Mouse (Mus musculus) CD4-positive, CD25-positive, alpha-beta regulatory T cell, adult 4 months (primary cell): ENCODE results near the gene 4930451I11Rik. TPM values are rescaled to one million over a fixed set of nuclear protein-coding genes. Genes with fewer than 3 reads are reported as not detected.

Experiments
- ATAC-seq: one replicate; pipeline ENCODE4 v1.8.0; 2017
- polyA plus RNA-seq, 2 experiments: library from polyadenylated mRNA; unstranded; fragments of 100-300 nt; shearing (Covaris generic); gene quantifications; one replicate each; pipeline ENCODE4 v1.2.1; 2017

The 4930451I11Rik gene
- polyA plus RNA-seq, 2 experiments from 2014 or later: not detected

- peak; percentile 74 for ATAC-seq
Observed at GRCm38 (mm10) chr7:126799468-126800268, 31.8 kb downstream of the 4930451I11Rik start.

GRCm38 (mm10) chr7:126799050-126799467 lies 32.4 kb downstream of the 4930451I11Rik start:
- ATAC-seq: peak; percentile 88

DNA sequence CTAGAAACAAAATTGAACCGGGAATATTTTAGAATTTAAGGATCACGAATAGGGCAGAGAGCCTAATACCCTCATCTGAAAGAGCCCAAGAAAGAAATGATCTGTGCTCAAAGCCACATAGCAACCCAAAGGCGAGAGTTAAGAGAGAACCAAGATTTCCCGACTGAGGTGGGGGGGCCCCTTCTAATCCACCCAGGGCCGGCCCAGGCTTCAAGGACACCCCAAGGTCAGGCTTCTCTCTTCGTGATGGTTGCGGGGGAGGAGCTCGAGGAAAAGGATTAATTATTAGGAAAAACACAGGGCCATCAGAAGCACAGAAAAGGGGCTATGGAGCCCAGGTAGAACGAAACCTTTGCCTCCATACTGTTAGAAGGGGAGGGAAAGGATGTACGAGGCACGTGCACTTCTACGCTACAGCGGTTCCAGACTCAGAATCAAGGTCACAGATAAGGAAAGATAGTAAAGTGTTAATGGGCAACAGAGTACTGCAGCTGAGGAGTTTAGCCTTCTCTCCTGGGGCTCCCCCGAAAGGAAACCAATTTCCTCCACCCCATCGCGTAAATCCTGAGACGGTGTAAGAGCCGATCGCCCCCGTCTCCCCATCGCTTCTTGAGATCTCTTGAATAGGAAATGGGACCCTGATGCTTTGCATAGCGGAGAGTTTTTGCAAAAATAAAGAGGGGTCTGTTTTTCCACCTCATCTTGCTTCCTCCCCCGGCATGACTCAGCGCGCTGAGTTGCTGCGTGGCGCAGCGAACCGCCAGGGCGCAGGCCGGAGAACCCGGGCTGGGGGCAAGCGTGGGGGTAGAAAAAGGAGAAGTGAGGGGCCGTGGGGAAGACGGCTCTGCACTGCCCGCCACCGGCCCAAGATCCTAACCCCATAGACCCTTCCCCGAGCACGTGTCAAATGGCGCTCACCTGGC lies 33.1 kb downstream of the 4930451I11Rik start:
- ATAC-seq: peak; percentile 19

GRCm38 (mm10) chr7:126797411-126798126 lies 33.9 kb downstream of the 4930451I11Rik start, which contains the start of gene Fam57b:
Fam57b (plus strand) TSS chr7:126797668.
- ATAC-seq: no peak

DNA sequence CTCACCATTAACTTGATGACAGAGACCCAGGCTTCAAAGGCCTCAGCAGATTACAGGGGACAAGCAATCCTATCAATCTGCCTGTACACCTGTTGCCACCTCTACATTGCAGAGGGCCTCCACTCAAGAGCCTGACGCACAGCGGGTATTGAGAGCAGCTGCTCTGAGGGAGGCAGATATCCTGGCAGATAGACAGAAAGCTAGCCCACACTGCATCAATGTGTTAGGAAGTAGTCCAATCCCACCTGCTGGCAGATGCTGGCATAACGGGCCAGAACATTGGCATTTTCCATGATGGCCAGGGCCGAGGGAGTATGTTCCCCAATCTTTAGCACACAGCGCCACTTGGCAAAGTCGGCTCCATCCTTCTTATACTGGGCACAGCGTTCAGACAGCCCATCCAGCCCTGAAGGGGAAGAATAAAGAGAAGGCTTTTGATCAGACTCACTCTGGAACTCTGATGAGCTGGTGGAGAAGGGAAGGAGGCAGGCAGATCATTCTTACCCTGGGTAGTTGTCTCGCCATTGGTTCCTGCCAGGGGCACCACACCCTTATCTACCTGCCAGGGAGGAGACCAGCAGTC lies 35.0 kb downstream of the 4930451I11Rik start:
- no peak for ATAC-seq

DNA sequence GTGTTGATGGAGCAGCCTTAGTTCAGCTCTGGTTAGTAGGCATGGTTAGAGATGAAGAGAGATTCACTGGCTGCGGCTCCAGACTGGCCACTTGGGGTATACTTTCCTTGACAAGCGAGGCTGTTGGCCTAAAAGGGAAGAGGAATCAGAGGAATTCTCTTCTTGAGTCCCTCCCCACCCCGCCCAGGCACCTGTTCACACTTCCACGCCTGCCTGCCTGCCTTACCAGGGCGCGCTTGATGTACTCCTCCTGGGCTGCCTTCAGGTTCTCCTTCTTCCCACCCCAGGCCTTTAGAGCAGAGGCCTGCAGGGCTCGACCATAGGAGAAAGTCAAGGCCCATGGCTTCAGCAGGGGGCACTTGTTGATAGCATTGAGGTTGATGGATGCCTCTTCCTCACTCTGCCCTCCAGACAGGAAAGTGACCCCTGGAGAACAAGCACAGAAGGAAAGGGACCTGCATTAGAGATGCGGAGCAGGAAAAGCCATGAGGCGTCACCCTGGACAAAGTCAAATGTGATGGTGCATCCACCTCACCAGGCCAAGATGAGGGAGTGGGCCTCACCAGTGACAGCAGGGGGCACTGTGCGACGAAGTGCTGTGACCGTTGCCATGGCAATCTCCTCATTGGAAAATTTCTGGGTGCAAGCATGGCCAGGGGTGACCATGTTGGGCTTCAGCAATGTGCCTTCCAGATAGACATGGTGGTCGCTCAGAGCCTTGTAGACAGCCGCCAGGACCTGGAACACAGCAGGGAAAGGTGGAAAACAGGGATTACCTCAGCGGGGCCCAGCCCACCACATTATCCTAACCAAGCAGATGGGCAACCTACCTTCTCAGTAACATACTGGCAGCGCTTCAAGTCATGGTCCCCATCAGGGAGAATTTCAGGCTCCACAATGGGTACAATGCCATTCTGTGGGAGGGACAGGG lies 35.8 kb downstream of the 4930451I11Rik start:
- ATAC-seq: no peak

- ATAC-seq: peak; percentile 33
Observed at GRCm38 (mm10) chr7:126794271-126794605, 37.2 kb downstream of the 4930451I11Rik start.

DNA sequence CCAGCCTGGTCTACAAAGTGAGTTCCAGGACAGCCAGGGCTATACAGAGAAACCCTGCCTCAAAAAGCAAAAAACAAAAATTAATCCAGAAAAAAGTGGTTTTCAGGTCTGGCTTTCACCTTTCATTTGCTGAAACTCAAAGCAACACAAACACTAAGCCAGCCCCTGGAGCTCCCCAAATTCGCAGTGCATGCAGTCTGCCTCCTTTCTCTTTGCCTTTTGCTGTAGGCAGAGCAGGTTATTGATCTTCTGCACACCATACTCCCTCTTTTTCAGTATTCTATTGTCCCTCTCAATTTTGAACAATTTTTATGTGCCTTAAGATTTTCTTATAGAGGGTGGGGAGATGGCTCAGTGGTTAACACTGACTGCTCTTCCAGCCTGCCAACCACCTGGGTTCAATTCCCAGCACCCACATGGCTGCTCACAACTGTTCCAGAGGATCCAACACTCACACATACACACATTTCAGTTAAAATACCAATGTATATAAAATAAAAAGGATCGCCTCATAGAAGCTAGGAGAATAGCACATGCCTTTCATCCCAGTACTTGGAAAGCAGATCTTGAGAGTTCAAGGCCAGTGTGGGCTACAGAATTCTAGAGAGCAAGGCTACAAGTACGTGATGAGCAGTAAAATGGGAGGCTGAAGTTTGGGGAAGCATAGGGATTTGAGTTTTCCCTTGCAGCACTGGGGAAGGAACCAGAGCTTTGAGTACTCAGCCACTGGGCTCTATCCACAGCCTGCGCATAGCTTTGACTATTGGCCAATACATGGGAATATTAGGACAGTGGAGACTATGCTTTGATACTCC lies 37.8 kb downstream of the 4930451I11Rik start:
- ATAC-seq: no peak

DNA sequence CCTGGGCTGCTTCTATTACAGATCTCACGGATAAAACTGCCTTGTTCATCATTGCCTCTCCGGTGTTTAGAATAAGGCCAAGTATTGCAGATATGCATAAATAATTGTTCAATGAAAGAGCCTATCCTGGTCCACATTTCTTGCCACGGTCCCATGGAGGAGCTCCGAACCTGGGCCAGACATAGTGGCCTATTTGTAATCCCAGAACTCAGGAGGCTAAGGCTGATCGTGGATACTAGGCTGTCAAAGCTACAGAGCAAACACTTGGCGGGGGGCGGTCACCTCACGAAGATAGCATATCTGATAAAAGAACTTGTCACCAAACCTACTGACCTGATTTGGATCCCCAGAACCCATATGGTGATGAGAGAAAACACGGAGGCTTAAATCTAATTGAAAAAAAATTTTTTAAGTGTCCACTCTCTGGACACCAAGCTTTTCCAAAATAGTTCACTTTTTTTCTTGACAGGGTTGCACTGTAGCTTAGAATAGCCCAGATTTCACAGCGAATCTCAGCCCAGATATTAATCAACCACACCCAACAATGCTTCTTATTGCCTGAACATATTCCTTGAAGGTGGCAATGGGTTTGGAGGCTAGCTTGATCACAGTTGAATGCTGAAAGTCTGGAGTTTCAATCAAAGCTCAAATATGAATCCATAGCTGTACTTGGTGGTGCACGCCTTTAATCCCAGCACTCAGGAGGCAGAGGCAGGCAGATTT lies 38.6 kb downstream of the 4930451I11Rik start:
- no peak for ATAC-seq

DNA sequence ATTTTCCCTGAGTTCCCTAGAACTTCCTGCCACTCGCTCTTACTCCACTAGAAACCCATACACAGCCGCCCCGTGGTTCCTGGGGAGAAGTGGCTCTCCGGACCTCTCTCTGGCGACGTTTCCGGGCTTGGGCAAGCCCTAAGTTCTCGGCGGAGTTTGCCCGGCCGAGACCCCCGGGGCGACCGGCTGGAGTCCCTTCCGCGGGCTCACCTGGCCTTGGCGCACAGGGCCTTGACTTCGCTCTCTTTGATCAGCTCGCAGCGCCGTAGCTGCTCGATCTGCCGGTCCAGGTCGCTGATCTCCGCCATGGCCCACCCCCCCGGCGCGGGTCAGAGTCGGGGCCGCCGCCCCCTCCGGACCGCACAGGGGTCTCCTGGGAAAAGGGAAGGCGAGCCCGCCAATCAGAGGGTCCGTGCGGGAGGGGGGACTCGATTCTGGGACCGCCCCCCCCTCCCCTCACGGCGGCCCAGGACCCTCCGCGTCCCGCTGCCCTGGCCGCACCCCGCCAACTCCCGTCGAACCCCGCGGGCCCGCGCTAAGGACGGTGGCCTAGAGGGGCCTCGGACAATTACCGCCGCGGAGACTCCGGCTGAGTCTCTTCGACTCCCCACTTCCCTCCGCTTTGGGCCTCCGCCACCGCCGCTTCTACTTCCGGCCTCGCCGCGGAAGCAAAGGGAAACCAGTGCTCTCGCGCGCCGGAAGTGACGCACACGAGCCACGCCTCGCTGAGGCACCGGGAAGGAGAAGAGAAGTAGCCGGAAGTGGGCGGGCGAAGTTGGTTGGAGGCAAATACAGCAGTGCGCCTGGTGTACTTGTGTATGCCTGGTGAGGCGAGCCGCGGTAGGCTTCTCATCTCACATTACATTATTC lies 39.4 kb downstream of the 4930451I11Rik start, which contains the start of gene Ppp4c:
Gene Ppp4c, minus strand, starts transcription at position 646 of the 870 bp plus-strand sequence.
- ATAC-seq: peak; percentile 91

DNA sequence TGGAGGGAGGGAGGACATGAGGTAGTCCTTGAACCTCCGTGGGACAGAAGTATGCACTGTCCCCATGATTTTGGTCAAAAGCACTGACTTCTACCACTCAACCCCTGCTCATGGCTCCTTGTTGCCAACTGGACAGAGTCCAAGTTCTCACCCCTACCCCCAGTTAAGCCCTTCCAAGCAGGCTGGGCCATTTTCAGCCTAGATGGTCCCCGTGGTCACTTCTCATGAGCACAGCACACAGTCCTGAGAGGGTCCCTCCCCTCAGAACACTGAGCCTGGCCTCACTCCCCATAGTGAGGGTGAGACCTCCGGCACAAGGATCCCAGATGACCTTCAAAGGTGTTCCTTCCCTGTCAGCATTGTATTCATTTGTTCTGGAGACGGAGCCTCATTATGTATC lies 42.3 kb downstream of the 4930451I11Rik start:
- no peak for ATAC-seq

DNA sequence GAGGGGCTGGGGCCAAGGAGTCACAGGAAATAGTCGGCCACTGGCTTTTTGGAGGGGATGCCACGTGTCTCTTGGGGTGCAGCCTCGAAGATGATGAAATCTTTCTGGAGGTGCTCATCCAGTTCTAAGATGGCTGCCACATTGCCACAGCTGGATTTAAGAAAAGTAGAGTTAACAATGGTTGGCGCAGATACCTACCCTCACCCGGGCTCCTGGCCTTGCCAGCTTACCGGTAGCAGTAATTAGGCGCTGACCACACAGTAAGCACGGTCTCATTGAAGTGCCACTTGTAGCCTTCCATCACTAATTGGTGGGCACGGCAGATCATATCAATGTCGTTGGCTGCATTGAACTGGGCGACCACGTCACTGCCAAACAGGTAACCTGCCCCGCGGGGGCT lies 45.3 kb downstream of the 4930451I11Rik start:
- ATAC-seq: no peak

GRCm38 (mm10) chr7:126785056-126785455 lies 46.4 kb downstream of the 4930451I11Rik start:
- ATAC-seq: no peak

DNA sequence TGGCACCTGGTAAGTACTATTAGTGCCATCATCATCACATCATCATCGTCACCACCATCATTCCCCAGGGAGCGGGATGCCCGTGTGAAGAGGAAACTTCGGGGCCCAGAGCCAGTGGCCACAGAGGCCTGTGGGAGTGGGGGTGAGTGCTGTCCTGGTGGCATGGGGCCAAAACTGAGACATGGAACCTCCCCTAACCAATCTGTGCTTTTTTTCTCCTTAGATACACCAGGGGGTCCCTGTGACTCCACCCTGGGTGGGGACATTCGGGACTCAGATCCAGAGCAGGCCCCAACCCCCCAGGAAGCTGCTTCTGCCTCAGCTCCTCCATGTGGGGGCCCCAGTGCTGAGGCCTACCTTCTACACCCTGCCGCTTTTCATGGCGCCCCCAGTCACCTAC lies 47.0 kb downstream of the 4930451I11Rik start:
- ATAC-seq: no peak

DNA sequence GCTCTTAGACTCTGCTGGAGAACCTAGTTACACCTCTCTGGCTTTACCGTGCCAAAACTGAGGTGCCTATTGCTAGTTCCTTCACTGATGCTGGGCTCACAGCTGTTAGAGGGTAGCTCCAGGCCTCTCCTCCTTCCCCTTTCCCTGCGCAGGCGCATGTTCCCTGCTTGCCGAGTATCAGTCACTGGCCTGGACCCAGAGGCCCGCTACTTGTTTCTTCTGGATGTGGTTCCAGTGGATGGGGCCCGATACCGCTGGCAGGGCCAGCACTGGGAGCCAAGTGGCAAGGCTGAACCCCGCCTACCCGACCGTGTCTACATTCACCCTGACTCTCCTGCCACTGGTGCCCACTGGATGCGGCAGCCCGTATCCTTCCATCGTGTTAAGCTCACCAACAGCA lies 48.7 kb downstream of the 4930451I11Rik start:
- no peak for ATAC-seq

DNA sequence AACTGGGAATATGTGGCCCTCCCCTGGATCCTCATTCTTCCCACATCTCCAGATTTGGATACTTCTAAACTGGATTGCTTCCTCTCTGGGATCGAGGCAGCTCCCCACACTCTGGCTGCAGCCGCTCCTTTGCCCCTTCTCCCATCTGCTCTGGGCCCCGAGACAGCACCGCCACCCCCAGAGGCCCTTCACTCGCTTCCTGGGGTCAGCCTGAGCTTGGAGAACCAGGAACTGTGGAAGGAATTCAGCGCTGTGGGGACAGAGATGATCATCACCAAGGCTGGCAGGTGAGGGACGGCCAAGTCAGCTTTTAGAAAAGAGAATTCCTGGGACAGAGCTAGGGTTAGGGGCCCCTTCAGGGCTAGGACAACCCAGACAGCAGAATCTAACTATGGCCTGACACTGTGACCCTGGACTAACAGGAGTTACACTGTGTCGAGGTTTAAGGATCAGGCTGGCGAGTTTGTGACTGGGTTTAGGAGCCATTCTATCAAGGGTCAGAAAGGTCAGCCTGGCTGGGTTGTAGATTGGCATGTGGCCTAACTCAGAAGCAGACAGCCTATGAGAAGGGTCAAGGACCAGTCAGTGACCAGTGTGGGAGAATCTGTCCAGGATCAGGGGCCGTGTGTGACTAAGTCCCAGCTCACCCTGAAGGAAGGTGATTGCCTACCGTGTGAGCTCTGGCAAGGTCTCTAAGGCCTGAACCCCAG lies 49.6 kb downstream of the 4930451I11Rik start:
- ATAC-seq: no peak

DNA sequence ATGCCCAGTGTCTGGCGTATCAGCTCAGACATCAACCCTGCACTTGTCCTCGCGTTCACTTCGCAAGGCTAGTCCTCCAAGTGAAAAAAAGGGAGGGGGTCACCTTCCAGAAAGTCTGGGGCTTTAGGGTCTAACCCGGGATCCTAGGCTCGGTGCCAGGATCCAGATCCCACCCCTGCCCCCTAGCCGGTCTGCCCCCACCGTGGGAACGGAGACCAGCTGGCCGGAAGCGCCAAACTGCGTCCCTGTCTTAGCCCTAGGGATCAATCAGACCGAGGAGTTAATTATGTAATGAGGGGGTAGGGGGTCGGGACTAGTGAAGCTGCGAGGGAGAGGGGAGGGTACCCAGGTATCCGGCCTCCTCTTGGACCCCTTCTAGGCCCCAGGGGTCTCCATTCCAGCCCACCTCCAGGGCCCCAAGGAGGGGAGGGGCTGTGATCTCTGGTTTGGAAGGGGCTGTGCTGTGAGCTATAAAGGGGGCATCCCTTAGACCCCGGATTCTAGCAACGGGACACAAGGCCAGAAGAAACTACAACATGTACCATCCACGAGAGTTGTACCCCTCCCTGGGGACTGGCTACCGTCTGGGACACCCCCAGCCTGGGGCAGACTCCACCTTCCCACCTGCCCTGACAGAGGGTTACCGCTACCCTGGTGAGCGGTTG lies 50.3 kb downstream of the 4930451I11Rik start, which contains the start of gene Tbx6:
Gene Tbx6, plus strand, starts transcription at position 513 of the 665 bp plus-strand sequence.
- no peak for ATAC-seq
